Mouse (Mus musculus) Patski (cell line): ENCODE measurements around the gene Clic4. TPM values are rescaled to one million over a fixed set of nuclear protein-coding genes. Genes with fewer than 3 reads are reported as not detected.

Source experiments
- ATAC-seq: fragments of 100-300 bp; one replicate; pipeline ENCODE4 v1.8.0; 2021
- CTCF ChIA-PET: fragments of 350-600 bp; sonication (Branson Sonifier 250); formaldehyde crosslinking; loops from one replicate; lab custom pipeline; 2022; ENCODE audit warnings: inconsistent platforms; lab: Charles Lee
- POLR2A ChIA-PET: fragments of 350-600 bp; sonication (Branson Sonifier 250); formaldehyde crosslinking; loops from one replicate; lab custom pipeline; 2022; ENCODE audit warnings: antibody characterized with exemption, inconsistent platforms; lab: Charles Lee
- DNase-seq: peaks from one replicate; pipeline ENCODE4 v3.0.0-alpha.2; 2011; ENCODE audit warnings: low read depth, low spot score
- H3K27me3 ChIP-seq: fragments of 371-371 bp; one replicate; pipeline ENCODE4 v1.5.1; 2021
- CTCF ChIP-seq: fragments of 100-300 bp; IDR thresholded peaks from one replicate; pipeline ENCODE4 v1.5.1; 2021
- in situ Hi-C: fragments of 300-500 bp; cut with MboI; formaldehyde crosslinking; loops from 3 replicates; pipeline ENCODE4 v1.11.1; 2018; ENCODE audit warnings: low pct_unique_long_range_greater_than_20kb, mixed read lengths
- polyA plus RNA-seq: library from polyadenylated mRNA; unstranded; gene quantifications from one replicate; pipeline ENCODE4 v1.2.3, GENCODE M21; 2021

The Clic4 gene
- polyA plus RNA-seq, 1 experiment from 2014 or later = 196 TPM

GRCm38 (mm10) chr4:135253239-135254039, 19.2 kb downstream of the Clic4 start:
- TF ChIP-seq CTCF = no peak
- ATAC-seq = no peak
- H3K27me3 ChIP-seq = no peaks in the 10 kb centered on the region
- in situ Hi-C loops = no loop called here
- CTCF ChIA-PET = interaction anchor here (0.8 to 3.3 kb wide), 5 partner anchors 7 to 54 kb away, joined by 3 to 10 read pairs (median 4); partner anchors contain the start of gene Clic4
- POLR2A ChIA-PET = interaction anchor here (0.6 to 2.4 kb wide), 5 partner anchors 14 to 57 kb away, joined by 3 to 10 read pairs (median 3); partner anchors contain the start of gene Clic4
- DNase-seq = no peak

- in situ Hi-C loops = no loop called here
- no peak for TF ChIP-seq CTCF
- DNase-seq = no peak
- CTCF ChIA-PET = interaction anchor here (1.2 to 3.3 kb wide), 2 partner anchors 21 to 32 kb away, joined by 3 to 10 read pairs; no protein-coding TSS in a partner anchor
- POLR2A ChIA-PET = no interaction called here
- no peaks in the 10 kb centered on the region for H3K27me3 ChIP-seq
- ATAC-seq = no peak
Observed at GRCm38 (mm10) chr4:135251801-135252200, 20.8 kb downstream of the Clic4 start.

- H3K27me3 ChIP-seq = no peaks in the 10 kb centered on the region
- POLR2A ChIA-PET = interaction anchor here (1.2 kb wide), 1 partner anchor 13 kb away, joined by 3 read pairs; no protein-coding TSS in a partner anchor
- peak; percentile 31 for TF ChIP-seq CTCF
- DNase-seq = no peak
- in situ Hi-C loops = no loop called here
- ATAC-seq = no peak
- CTCF ChIA-PET = interaction anchor here (1.2 to 1.5 kb wide), 2 partner anchors 21 to 22 kb away, joined by 3 read pairs; no protein-coding TSS in a partner anchor
Observed at GRCm38 (mm10) chr4:135248250-135249018, 24.2 kb downstream of the Clic4 start.

- no peaks in the 10 kb centered on the region for H3K27me3 ChIP-seq
- CTCF ChIA-PET = interaction anchor here (1.0 to 1.4 kb wide), 3 partner anchors 7 to 27 kb away, joined by 3 to 4 read pairs (median 4); no protein-coding TSS in a partner anchor
- POLR2A ChIA-PET = interaction anchor here (0.7 to 1.2 kb wide), 2 partner anchors 7 to 11 kb away, joined by 3 read pairs; no protein-coding TSS in a partner anchor
- DNase-seq = no peak
- in situ Hi-C loops = no loop called here
- no peak for TF ChIP-seq CTCF
- no peak for ATAC-seq
Observed at GRCm38 (mm10) chr4:135246866-135247756, 25.5 kb downstream of the Clic4 start.

- ChIA-PET CTCF (interaction anchor here (1.0 to 1.4 kb wide), 5 partner anchors 8 to 27 kb away, joined by 3 to 4 read pairs (median 3); no protein-coding TSS in a partner anchor), POLR2A (interaction anchor here (0.7 to 1.2 kb wide), 2 partner anchors 8 to 66 kb away, joined by 3 to 4 read pairs; no protein-coding TSS in a partner anchor)
- no peak for DNase-seq
- no peaks in the 10 kb centered on the region for H3K27me3 ChIP-seq
- no peak for TF ChIP-seq CTCF
- in situ Hi-C loops = no loop called here
- no peak for ATAC-seq
Observed at GRCm38 (mm10) chr4:135246444-135246843, 26.2 kb downstream of the Clic4 start.

GRCm38 (mm10) chr4:135245841-135246240, 26.8 kb downstream of the Clic4 start:
- POLR2A ChIA-PET = interaction anchor here (0.7 to 1.2 kb wide), 2 partner anchors 8 to 67 kb away, joined by 3 to 4 read pairs; no protein-coding TSS in a partner anchor

GRCm38 (mm10) chr4:135244335-135244734, 28.3 kb downstream of the Clic4 start:
- POLR2A ChIA-PET = no interaction called here
- TF ChIP-seq CTCF = peak; percentile 37
- no peaks in the 10 kb centered on the region for H3K27me3 ChIP-seq
- DNase-seq (no peak), ATAC-seq (no peak)
- CTCF ChIA-PET = no interaction called here
- in situ Hi-C loops = no loop called here

More at GRCm38 (mm10) chr4:135245841-135246240, 26.8 kb downstream of the Clic4 start:
- DNase-seq = no peak
- no peak for ATAC-seq
- no peak for TF ChIP-seq CTCF
- H3K27me3 ChIP-seq = no peaks in the 10 kb centered on the region
- CTCF ChIA-PET = interaction anchor here (1.0 to 1.4 kb wide), 4 partner anchors 8 to 26 kb away, joined by 3 to 4 read pairs (median 3); no protein-coding TSS in a partner anchor
- in situ Hi-C loops = no loop called here

GRCm38 (mm10) chr4:135242913-135243541, 29.6 kb downstream of the Clic4 start:
- no peak for TF ChIP-seq CTCF
- in situ Hi-C loops = no loop called here
- POLR2A ChIA-PET = interaction anchor here (0.6 kb wide), 1 partner anchor 12 kb away, joined by 5 read pairs; no protein-coding TSS in a partner anchor
- ATAC-seq (no peak), DNase-seq (no peak)
- no peaks in the 10 kb centered on the region for H3K27me3 ChIP-seq
- CTCF ChIA-PET = no interaction called here

- ChIA-PET POLR2A (no interaction called here), CTCF (no interaction called here)
- TF ChIP-seq CTCF = no peak
- no peaks in the 10 kb centered on the region for H3K27me3 ChIP-seq
- ATAC-seq = no peak
- in situ Hi-C loops = no loop called here
- DNase-seq = no peak
Observed at GRCm38 (mm10) chr4:135242383-135242782, 30.2 kb downstream of the Clic4 start.
